Mouse (Mus musculus): ENCODE measurements around the gene Cdkal1. TPM values are rescaled to one million over a fixed set of nuclear protein-coding genes. Genes with fewer than 3 reads are reported as not detected.

Cdkal1 gene
- polyA plus RNA-seq, 2 experiments: 2.0 to 7.7 TPM

DNA sequence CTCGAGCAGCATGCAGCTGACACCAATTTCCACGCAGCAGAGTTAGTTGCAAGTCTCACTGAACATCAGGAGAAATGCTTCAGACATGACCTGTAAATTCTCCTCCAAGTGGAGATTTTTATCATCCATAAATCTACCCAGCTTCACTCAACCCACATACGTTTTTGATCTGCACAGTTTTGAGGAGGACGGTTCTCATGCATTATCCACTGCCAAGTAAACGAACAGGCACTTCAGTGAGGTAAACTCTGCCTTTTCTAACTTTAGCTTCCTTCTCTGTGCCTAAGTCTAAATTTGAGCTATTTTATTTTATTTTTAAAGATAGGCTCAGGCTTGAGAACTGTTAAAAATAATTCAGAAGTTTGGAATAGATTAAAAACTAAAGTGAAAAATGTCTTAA is 394.7 kb downstream of the Cdkal1 start:
- no peak overlapping the region for H3K4me2 ChIP-seq (ENCODE audit: low read depth)
- 50% methylated on average over 5 of the region's 5 CpGs for WGBS (ENCODE audit: insufficient replicate concordance)
- DNase-seq (ENCODE audit: low read depth in 3 of 3, low spot score in 3 of 3): no peak

DNA sequence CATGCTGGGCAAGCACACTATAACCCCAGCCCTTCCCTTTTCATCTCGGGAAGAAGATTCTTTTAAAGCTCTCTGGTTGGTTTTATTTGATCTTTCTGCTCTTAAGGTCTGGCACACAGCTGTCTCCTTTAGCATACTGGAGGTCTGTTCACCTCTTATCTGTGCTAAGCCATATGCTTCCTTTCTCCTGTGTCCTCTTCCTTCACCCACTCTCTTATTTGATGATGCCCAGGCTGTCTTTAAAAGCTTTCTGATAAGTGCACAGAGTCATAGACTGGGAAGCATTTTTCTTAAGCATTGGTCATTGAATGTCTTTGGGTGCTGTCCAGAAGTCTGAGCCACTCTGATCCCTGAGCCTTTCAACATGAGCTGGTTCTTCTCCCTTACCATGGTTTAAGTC is 397.1 kb downstream of the Cdkal1 start:
- no peaks in the 10 kb centered on the region for H3K36me3 ChIP-seq (replicated peaks; ENCODE audit: control insufficient read depth, insufficient read depth, low read depth)
- peak in 1 of 3 experiments; percentile 2 for DNase-seq (ENCODE audit: low read depth in 3 of 3, low spot score in 3 of 3)
- no peak overlapping the region for H3K27ac ChIP-seq
- no peak for TF ChIP-seq CTCF (IDR thresholded peaks at IDR 0.05; ENCODE audit: low read depth)
- no peak for TF ChIP-seq EP300 (IDR thresholded peaks at IDR 0.05; ENCODE audit: low read depth)
- H3K4me2 ChIP-seq (ENCODE audit: low read depth): no peak overlapping the region
- H3K4me1 ChIP-seq (replicated peaks; ENCODE audit: control insufficient read depth in 2 of 2, insufficient read depth in 2 of 2, low read length in 1 of 2): peaks cover 0 to 5% of the 10 kb centered on the region in 2 experiments; a peak in 2 of 4 replicates
- no peak overlapping the region for H3K4me3 ChIP-seq (ENCODE audit: insufficient read depth in 1 of 2, low read depth in 2 of 2, low read length in 2 of 2)
- no peak overlapping the region for H3K9ac ChIP-seq (replicated peaks)
- H3K9me3 ChIP-seq (ENCODE audit: control insufficient read depth, low read length): no peaks in the 10 kb centered on the region
- no peaks in the 10 kb centered on the region for H3K27me3 ChIP-seq (ENCODE audit: control insufficient read depth, insufficient read depth, low read length)
- 6% methylated on average over 1 of the region's 1 CpGs for WGBS (ENCODE audit: insufficient replicate concordance)
- peak; percentile 35; the same call in 1 of the 2 replicates for ATAC-seq (ENCODE audit: insufficient read depth)

More for the DNA sequence above, 394.7 kb downstream of the Cdkal1 start:
- H3K4me1 ChIP-seq (replicated peaks; ENCODE audit: control insufficient read depth in 2 of 2, insufficient read depth in 2 of 2, low read length in 1 of 2): peaks cover 0 to 5% of the 10 kb centered on the region in 2 experiments; a peak in 2 of 4 replicates
- no peak overlapping the region for H3K9ac ChIP-seq (replicated peaks)
- no peak for TF ChIP-seq CTCF (IDR thresholded peaks at IDR 0.05; ENCODE audit: low read depth)
- TF ChIP-seq EP300 (IDR thresholded peaks at IDR 0.05; ENCODE audit: low read depth): no peak
- no peak overlapping the region for H3K4me3 ChIP-seq (ENCODE audit: insufficient read depth in 1 of 2, low read depth in 2 of 2, low read length in 2 of 2)
- no peaks in the 10 kb centered on the region for H3K36me3 ChIP-seq (replicated peaks; ENCODE audit: control insufficient read depth, insufficient read depth, low read depth)
- ATAC-seq (ENCODE audit: insufficient read depth): no peak
- no peak overlapping the region for H3K27ac ChIP-seq
- no peaks in the 10 kb centered on the region for H3K9me3 ChIP-seq (ENCODE audit: control insufficient read depth, low read length)
- no peaks in the 10 kb centered on the region for H3K27me3 ChIP-seq (ENCODE audit: control insufficient read depth, insufficient read depth, low read length)

GRCm38 (mm10) chr13:29437067-29437466 is 418.4 kb downstream of the Cdkal1 start:
- no peaks in the 10 kb centered on the region for H3K4me1 ChIP-seq (replicated peaks; ENCODE audit: control insufficient read depth in 2 of 2, insufficient read depth in 2 of 2, low read length in 1 of 2)
- no peak overlapping the region for H3K4me2 ChIP-seq (ENCODE audit: low read depth)
- no peaks in the 10 kb centered on the region for H3K9me3 ChIP-seq (ENCODE audit: control insufficient read depth, low read length)
- H3K9ac ChIP-seq (replicated peaks): no peak overlapping the region
- no peaks in the 10 kb centered on the region for H3K27me3 ChIP-seq (ENCODE audit: control insufficient read depth, insufficient read depth, low read length)
- H3K36me3 ChIP-seq (replicated peaks; ENCODE audit: control insufficient read depth, insufficient read depth, low read depth): no peaks in the 10 kb centered on the region
- no peak overlapping the region for H3K4me3 ChIP-seq (ENCODE audit: insufficient read depth in 1 of 2, low read depth in 2 of 2, low read length in 2 of 2)
- TF ChIP-seq EP300 (IDR thresholded peaks at IDR 0.05; ENCODE audit: low read depth) (no peak), CTCF (IDR thresholded peaks at IDR 0.05; ENCODE audit: low read depth) (no peak)
- ATAC-seq (ENCODE audit: insufficient read depth) (no peak), DNase-seq (ENCODE audit: low read depth in 3 of 3, low spot score in 3 of 3) (no peak)
- 58% methylated on average over 2 of the region's 2 CpGs for WGBS (ENCODE audit: insufficient replicate concordance)
- no peak overlapping the region for H3K27ac ChIP-seq

GRCm38 (mm10) chr13:29434726-29435125 is 420.7 kb downstream of the Cdkal1 start:
- DNase-seq (ENCODE audit: low read depth in 3 of 3, low spot score in 3 of 3) (no peak), ATAC-seq (ENCODE audit: insufficient read depth) (no peak)
- no peak for TF ChIP-seq EP300 (IDR thresholded peaks at IDR 0.05; ENCODE audit: low read depth)
- no peak for TF ChIP-seq CTCF (IDR thresholded peaks at IDR 0.05; ENCODE audit: low read depth)
- Histone ChIP-seq H3K9ac (replicated peaks) (no peak overlapping the region), H3K9me3 (ENCODE audit: control insufficient read depth, low read length) (no peaks in the 10 kb centered on the region), H3K27me3 (ENCODE audit: control insufficient read depth, insufficient read depth, low read length) (no peaks in the 10 kb centered on the region), H3K36me3 (replicated peaks; ENCODE audit: control insufficient read depth, insufficient read depth, low read depth) (no peaks in the 10 kb centered on the region), H3K27ac (no peak overlapping the region), H3K4me2 (ENCODE audit: low read depth) (no peak overlapping the region), H3K4me3 (ENCODE audit: insufficient read depth in 1 of 2, low read depth in 2 of 2, low read length in 2 of 2) (no peak overlapping the region), H3K4me1 (replicated peaks; ENCODE audit: control insufficient read depth in 2 of 2, insufficient read depth in 2 of 2, low read length in 1 of 2) (no peaks in the 10 kb centered on the region)
- WGBS (ENCODE audit: insufficient replicate concordance): 67% methylated on average over 4 of the region's 4 CpGs

DNA sequence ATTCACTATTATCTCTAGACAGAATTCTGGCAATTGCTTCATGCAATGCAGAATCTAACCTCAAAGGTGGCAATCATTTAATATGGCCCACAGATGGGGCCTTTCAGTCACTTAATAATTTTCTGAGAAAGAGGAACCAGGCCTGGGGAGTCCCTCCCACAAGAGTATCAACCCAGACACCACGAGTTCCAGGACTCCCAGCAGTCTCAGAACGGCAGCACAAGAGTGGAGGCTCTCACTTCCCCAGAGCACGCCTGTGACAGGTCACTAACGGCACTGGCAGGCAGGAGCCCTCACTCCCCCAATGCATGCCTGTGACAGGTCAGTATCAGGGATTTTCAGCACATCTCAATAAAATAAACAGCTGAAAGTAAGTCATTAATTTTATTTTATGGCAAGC is 424.6 kb downstream of the Cdkal1 start:
- H3K9ac ChIP-seq (replicated peaks): no peak overlapping the region
- H3K4me2 ChIP-seq (ENCODE audit: low read depth): no peak overlapping the region
- TF ChIP-seq CTCF (IDR thresholded peaks at IDR 0.05; ENCODE audit: low read depth): no peak
- no peak for TF ChIP-seq EP300 (IDR thresholded peaks at IDR 0.05; ENCODE audit: low read depth)
- H3K9me3 ChIP-seq (ENCODE audit: control insufficient read depth, low read length): no peaks in the 10 kb centered on the region
- no peak overlapping the region for H3K4me3 ChIP-seq (ENCODE audit: insufficient read depth in 1 of 2, low read depth in 2 of 2, low read length in 2 of 2)
- no peaks in the 10 kb centered on the region for H3K27me3 ChIP-seq (ENCODE audit: control insufficient read depth, insufficient read depth, low read length)
- ATAC-seq (ENCODE audit: insufficient read depth) (no peak), DNase-seq (ENCODE audit: low read depth in 3 of 3, low spot score in 3 of 3) (no peak)
- no peak overlapping the region for H3K27ac ChIP-seq
- no peaks in the 10 kb centered on the region for H3K4me1 ChIP-seq (replicated peaks; ENCODE audit: control insufficient read depth in 2 of 2, insufficient read depth in 2 of 2, low read length in 1 of 2)
- H3K36me3 ChIP-seq (replicated peaks; ENCODE audit: control insufficient read depth, insufficient read depth, low read depth): no peaks in the 10 kb centered on the region
- WGBS (ENCODE audit: insufficient replicate concordance): 16% methylated on average over 4 of the region's 4 CpGs

Data from liver, embryonic 14.5 days (tissue).